Comparison of ENCODE assay signal across 21 mouse cellular contexts in the genomic region with DNA sequence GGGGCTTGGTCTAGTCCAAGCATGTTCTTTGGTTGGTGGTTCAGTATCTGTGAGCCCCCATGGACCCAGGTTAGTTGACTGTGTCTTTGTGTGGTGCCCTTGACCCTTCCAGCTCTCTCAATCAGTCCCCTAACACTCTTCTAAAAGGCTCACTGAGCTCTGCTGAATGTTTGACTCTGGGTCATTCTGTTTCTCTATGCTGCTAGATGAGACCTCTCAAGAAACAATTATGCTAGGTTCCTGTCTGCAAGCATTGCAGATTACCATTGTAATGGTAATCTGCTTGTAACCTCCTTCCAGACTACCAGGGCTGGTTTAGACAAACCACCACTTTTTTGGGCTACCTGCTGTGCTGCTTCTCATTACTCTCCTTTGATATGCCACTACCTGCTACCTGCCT.
A peak's percentile ranks its signal among the peaks of the same experiment; 100 is the strongest.
DNase-seq lines count a peak whose midpoint lies in the region; TF ChIP-seq lines count a peak whose summit lies in the region.
"Had no signal": no experiment of that assay in that cellular context is flagged by ENCODE, and none has a peak within 500 bp of the region (broad histone marks: within the 10 kb centered on the region; RNA-seq: fewer than 3 reads in every experiment).

No protein-coding gene starts in this region.

- TF ChIP-seq POLR2A in ES-Bruce4 (IDR thresholded peaks at IDR 0.05; ENCODE audit: insufficient read depth, low read length), result no peak

- TF ChIP-seq EP300 in ES-Bruce4 (IDR thresholded peaks at IDR 0.05; ENCODE audit: insufficient read depth, low read depth, low read length), result peak; percentile 62; the same call in 1 of the 2 replicates

- H3K4me3 ChIP-seq in ES-Bruce4 (ENCODE audit: low read depth, low read length), result no peak overlapping the region
- H3K4me3 ChIP-seq in ES-E14 (ENCODE audit: insufficient read depth in 1 of 2, low read depth in 1 of 2, low read length in 2 of 2, poor library complexity in 1 of 2, severe bottlenecking in 1 of 2), result no peak overlapping the region
- H3K4me3 ChIP-seq: embryonic facial prominence, embryonic 10.5 days; embryonic facial prominence, embryonic 12.5 days; forebrain, embryonic 13.5 days; forebrain, embryonic 15.5 days had no signal

- H3K9ac ChIP-seq in ES-Bruce4 (ENCODE audit: low read depth, poor library complexity, severe bottlenecking), result no peak overlapping the region
- H3K9ac ChIP-seq in ES-E14 (ENCODE audit: insufficient read depth, low read depth, low read length, poor library complexity, severe bottlenecking), result no peak overlapping the region
- H3K9ac ChIP-seq: embryonic facial prominence, embryonic 12.5 days; forebrain, embryonic 13.5 days; forebrain, embryonic 15.5 days; forebrain, postnatal 0 days had no signal

- peak; percentile 63 for DNase-seq in ES-E14 (ENCODE audit: low read depth, low spot score)
- peak; percentile 52 for DNase-seq in WW6 (ENCODE audit: low read depth, low spot score)
- no peak for DNase-seq in embryo, embryonic 11 days
- no peak for DNase-seq in left cerebral cortex, adult 8-10 months (ENCODE audit: low spot score in 2 of 2)
- DNase-seq in frontal cortex, postnatal 25 days (ENCODE audit: low spot score in 2 of 2), result no peak
- DNase-seq: adrenal gland, adult 8-10 months; adrenal gland, postnatal 14 days; adrenal gland, postnatal 36 days; B cell, adult 2 months; cerebellum, adult 11-12 months; cerebellum, adult 8-10 months; cerebellum, adult 9-11 months; cerebellum, postnatal 14 days; cerebellum, postnatal 36 days; forebrain, postnatal 0 days had no signal

- H3K27ac ChIP-seq in ES-Bruce4 (ENCODE audit: insufficient read depth, low read length) (peak overlapping the region; percentile 99), ES-E14 (ENCODE audit: insufficient read depth, low read depth, low read length, poor library complexity, severe bottlenecking) (peak overlapping the region; percentile 63)
- H3K27ac ChIP-seq: embryonic facial prominence, embryonic 10.5 days; embryonic facial prominence, embryonic 12.5 days; forebrain, embryonic 13.5 days; forebrain, embryonic 15.5 days had no signal

- H3K9me3 ChIP-seq in ES-Bruce4 (replicated peaks; ENCODE audit: control insufficient read depth, insufficient read depth, low read length, poor library complexity, severe bottlenecking), result peaks cover 19% of the 10 kb centered on the region
- no peaks in the 10 kb centered on the region for H3K9me3 ChIP-seq in ES-E14 (ENCODE audit: control insufficient read depth, insufficient read depth, low read depth, low read length)
- H3K9me3 ChIP-seq: embryonic facial prominence, embryonic 10.5 days; embryonic facial prominence, embryonic 12.5 days; forebrain, embryonic 13.5 days; forebrain, embryonic 15.5 days had no signal

- H3K4me1 ChIP-seq in ES-Bruce4 (ENCODE audit: control insufficient read depth, insufficient read depth, low read length) (peaks cover 2% of the 10 kb centered on the region), ES-E14 (ENCODE audit: control insufficient read depth in 2 of 2, insufficient read depth in 2 of 2, low read length in 2 of 2, poor library complexity in 1 of 2) (no peaks in the 10 kb centered on the region)
- H3K4me1 ChIP-seq: embryonic facial prominence, embryonic 10.5 days; embryonic facial prominence, embryonic 12.5 days; forebrain, embryonic 13.5 days; forebrain, embryonic 15.5 days had no signal

- no peak for TF ChIP-seq CTCF in ES-Bruce4 (IDR thresholded peaks at IDR 0.05; ENCODE audit: low read depth, low read length)

- H3K36me3 ChIP-seq in ES-Bruce4 (ENCODE audit: control insufficient read depth, insufficient read depth, low read length, poor library complexity, severe bottlenecking), result no peaks in the 10 kb centered on the region; the same call in 1 of the 2 replicates
- no peaks in the 10 kb centered on the region for H3K36me3 ChIP-seq in ES-E14 (ENCODE audit: control insufficient read depth, insufficient read depth, low read length, poor library complexity, severe bottlenecking)
- H3K36me3 ChIP-seq: embryonic facial prominence, embryonic 10.5 days; embryonic facial prominence, embryonic 12.5 days; forebrain, embryonic 15.5 days had no signal

- H3K27me3 ChIP-seq in ES-Bruce4 (ENCODE audit: control insufficient read depth, insufficient read depth, low read length, poor library complexity, severe bottlenecking), result no peaks in the 10 kb centered on the region
- H3K27me3 ChIP-seq: CH12.LX; embryonic facial prominence, embryonic 12.5 days; forebrain, embryonic 13.5 days; forebrain, embryonic 15.5 days had no signal

- in situ Hi-C loops in ES-E14 (cut with MboI; ENCODE audit: low sequenced_read_pairs in 2 of 2, unreplicated experiment in 2 of 2), result no loop called here

TF ChIP-seq in ES-E14, 5 proteins besides CTCF, POLR2A, EP300 and RAD21:
- TF ChIP-seq ZNF384 (IDR thresholded peaks at IDR 0.05; ENCODE audit: low read depth, low read length), result no peak
- peak; percentile 56; the same call in 1 of the 2 replicates for TF ChIP-seq CHD2 (IDR thresholded peaks at IDR 0.05; ENCODE audit: low read depth, low read length)

Comparison
In these comparisons a context has a peak if more than half of its experiments do, and no peak if none do; other contexts are left out.
1. DNase-seq: peak in ES-E14 (single experiment) and WW6 (single experiment); none in embryo, embryonic 11 days (single experiment), left cerebral cortex, adult 8-10 months (0 of 2) and frontal cortex, postnatal 25 days (0 of 2).